Mouse (Mus musculus) yolk sac, embryonic 10.5 days (tissue): ENCODE measurements around the gene Mknk2.

ENCODE experiments used
- DNase-seq: peaks from one replicate; pipeline ENCODE4 v3.0.0-alpha.2; 2017; ENCODE audit warnings: low spot score

The Mknk2 gene

DNA sequence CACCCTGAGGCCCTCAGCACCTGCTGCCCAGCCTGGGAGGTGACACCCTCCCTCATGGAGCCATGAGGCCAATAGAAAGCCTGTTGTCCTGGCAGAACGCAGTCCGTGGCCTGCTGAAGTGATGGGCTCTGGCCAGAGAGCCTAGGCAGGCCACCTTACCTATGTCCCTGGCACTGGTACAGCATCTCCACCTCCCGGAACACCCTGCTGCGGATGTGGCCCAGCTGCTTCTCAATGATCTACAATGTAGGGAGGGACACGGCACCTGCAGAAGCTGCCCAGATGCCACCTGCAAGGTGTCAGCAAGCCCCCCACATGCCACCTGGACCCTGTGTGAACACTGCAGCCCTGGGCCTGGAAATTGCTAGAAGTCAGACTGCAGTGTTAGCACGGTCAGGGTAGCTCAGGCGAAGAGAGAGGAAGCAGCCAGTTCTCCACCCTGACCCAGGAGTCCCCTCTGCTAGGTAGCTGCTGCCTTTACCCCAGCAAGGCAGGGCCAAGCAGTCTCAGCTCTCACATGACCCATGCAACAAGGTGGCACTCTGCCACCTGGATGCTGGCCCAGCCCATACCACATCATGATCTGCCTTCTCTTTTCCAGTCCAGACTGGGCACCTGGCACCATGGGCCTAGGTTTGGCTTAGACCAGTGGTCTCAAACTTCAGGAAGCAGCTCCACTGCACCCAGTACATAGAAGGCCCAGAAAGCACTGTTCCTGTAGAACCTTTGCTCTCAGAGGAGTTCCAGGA is 8.0 kb downstream of the Mknk2 start:
- DNase-seq: no peak

DNA sequence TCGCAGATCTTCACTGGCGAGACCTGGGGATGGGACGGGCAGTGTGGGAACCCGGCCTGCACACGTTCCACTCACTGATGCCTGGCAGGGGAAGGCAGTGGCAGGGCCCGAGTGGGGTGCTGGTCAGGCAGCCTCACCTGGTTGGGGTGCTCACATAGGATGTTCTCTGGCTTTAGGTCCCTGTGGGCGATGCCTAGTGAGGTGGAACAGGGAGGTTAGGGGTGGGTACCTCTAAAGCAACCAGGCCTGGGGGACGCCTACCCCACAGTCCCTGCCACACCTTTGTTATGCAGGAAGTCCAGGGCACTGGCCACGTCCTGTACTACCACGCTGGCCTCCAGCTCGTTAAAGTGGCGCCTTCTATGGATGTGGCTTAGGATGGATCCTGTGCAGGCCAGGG is 8.9 kb downstream of the Mknk2 start:
- no peak for DNase-seq

DNA sequence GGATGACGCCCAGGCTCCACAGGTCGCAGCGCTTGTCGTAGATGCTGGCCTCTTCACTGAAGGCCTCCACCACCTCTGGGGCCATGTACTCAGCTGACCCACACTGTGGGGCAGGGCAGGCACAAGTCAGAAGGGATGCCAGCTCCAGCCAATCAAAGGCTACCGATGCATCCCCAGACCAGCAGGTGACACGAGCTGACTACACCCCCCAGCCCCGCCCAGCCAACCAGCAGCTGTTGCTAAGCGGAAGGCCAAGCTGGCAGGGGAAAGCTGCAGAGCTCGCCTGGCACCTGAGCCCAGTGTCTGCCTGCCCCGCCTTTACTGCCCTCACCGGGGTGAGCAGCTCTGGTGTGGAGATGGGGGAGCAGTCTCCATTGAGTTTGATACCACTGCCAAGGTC is 9.3 kb downstream of the Mknk2 start:
- DNase-seq: no peak

DNA sequence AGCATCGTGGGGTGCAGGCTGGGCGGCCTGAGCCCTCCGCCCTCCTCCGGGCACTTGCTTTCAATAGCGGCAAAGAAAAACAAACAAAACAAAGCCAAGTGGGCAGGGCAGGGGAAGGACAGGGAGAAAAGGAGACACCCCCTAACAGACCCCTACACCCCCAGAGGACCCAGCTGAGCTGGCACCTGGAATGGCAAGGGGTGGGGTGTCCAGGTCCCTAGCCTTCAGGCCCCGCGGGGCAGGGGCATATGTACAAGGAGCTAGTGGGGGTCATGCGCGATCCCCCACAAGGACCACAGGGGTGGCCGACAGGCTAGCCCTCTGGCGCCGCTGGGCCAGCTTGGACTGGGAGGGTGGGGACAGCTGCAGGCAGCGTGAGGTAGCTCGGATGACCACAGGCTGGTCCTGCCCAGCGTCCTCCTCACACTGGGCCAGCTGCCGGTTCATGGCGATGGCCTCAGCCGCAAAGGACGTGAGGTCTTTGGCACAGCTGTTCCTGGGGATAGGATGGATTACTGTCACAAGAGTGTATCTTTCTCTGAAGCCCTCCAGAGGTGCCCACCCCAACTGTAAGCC is 11.0 kb downstream of the Mknk2 start:
- DNase-seq: no peak

DNA sequence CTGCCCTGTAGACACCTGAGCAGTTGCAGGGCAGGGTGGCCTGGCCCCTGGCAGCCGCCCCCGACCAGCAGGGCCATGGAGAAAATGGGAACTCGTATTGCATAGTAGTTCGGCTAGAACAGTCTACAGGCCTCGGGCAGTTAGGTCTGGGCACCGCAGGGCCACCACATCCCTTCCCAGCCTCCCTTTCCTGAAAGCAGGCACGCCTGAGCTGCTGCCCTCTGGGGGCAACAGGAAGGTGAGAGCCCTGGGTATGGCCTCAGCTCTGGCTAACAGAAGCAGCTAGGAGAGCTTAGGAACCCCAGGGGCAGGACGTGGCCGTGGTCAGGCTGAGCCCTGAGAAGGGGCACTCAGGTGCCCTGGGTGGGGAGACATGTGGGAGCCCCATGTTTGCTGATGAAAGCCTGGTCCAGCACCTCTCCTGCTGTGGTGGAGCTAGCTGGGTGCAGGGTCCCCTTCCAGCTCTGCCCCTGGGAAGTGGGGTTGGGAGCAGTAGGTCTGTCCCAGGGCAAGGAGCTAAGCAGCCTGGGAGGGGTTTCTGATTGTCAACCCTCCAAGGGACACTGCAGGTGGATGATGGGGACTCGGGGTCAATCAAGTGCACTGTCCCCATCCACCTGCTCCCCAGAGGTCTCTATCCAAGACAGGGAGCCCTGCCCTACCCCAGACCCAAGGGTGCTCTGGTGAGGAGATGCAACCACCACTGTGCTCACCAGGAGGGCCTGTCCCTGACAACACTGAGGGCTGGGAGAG is 11.8 kb downstream of the Mknk2 start:
- DNase-seq: no peak

DNA sequence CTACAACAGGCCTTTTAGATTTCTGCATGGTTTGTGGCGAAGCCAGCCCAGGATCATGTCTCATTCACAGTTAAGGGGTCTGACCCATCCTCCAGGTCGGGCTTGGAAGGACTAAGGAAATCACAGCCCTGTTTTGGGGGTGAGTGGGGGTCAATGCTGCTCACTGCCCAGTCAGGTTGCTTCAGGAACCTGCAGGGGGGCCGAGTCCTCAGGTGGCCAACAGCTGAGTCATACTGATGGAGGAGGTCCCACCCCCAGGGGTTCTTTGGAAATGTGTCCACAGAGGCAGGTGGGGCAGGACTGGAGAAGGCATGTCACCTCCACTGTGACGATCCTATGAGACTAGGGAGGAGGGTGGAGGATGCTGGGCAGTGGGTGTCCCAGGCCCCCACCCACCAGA is 12.5 kb downstream of the Mknk2 start:
- DNase-seq: no peak

DNA sequence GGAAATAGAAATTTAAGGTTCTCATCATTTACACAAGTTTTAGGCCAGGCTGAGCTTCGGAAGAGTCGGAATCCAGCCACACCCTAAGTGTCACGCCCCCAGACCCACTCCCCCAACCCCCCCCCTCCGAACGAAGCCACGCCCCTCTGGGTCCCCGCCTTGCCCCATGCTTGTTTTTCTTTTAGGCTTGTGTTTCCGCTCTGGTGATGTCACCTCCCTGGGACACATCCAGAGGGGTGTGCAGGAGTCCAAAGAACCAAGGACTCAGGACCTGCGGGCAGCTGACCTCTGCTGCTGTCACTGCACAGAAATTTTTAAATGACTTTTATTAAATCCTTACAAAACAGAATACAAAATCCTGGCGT is 12.9 kb downstream of the Mknk2 start:
- DNase-seq: peak; percentile 72

DNA sequence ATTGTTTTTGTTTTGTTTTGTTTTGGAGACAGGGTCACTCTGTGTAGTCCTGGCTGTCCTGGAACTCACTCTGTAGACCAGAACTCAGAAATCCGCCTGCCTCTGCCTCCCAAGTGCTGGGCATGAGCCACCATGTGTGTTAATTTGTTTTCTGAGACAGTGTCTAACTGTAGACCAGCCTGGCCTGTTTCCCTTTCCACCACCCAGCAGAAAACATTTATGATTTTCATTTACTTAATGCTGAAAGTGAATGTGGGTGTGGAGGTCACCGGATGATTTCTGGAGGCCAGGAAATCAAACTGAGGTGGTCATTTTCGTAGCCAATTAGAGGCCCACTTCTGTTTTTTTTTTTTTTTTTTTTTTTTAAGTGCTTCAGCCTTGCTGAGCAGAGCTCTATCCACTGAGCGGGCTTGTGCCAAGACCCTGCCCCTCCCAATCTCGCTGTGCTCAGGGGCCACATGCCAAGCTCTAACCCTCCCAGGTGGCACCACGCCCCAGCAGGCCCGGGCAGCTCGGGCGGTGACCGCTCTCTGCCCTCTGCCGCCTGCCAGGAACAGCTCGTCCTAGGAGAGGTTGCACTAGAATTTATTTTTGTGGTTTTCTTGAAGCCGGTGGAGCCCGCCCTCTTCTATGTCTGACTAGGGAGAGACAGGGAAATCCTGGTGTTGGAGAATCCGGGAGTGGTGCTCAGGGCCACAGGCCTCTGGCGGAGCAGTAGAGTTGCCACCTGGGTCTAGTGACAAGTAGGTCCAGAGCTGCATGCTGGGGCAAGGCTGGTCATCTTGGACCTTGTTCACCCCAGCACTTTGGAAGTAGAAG is 13.5 kb downstream of the Mknk2 start:
- DNase-seq: no peak

DNA sequence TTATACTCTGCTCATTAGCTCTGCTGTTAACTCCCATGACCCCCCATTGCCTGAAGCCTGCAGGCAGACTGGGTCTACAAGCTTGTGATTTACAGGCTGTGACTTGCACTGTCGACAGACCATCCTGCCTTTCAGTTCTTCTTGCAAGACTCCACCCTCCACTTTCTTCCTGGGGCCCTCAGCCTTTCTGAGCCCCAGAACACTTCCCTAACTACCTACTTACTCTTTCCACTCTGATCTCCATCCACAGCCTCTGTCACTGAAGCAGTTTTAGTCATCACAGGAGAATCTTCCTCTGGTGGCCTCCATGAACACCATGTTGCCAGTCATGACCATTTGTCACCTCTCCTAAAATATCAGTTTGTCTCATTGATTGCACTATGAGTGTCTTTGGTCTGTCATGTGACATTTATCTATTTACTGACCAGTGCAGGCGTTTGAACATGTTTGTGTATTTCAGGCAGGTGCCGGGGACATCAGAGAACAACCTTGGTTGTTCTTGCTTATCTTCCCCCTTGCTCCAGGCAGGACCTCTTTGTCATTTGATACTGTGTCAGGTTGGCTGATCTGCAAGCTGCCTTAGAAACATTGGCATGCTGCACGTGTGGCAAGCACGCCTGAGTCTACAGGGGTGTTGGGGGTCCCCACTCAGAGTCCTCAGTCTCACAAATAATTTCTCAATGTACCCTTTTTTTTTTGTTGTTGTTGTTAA is 14.3 kb downstream of the Mknk2 start:
- no peak for DNase-seq

DNA sequence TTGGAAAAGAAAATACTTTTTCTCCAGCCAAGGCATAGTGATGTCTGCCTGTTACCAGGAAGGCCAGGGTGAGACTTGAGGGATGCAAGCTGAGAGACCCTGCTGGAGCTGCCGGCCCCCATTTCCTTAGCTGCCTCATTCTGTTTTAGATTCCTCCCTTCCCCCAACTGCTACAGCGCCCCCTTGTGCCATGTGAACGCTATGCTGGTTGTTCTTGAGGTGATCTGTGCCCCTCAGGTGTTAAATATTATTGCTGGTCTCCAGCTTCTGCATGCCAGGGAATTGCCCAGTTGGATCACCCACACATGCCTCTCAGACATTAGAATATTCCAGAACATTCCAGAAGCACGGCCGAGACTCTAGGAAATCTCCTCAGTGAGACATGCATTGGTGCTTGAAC is 16.8 kb downstream of the Mknk2 start:
- DNase-seq: no peak

DNA sequence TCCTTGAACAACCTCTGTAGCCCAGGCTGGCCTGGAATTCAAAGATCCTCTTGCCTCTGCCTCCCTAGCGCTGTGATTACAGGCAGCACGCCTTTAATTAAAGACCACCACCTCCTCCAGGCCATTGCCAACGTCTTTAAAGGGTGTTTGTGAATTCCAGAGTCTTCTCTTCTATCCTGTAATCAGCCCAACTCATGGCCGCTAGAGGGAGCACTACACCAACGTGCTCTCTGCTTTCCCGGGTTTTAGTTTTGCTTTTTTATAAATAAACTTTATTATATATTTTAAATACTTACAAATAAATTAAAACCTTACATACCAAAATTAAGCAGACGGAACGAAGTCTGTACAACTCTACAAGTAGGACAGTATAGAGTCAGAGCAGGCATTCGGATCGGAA is 18.7 kb downstream of the Mknk2 start:
- DNase-seq: peak; percentile 54

DNA sequence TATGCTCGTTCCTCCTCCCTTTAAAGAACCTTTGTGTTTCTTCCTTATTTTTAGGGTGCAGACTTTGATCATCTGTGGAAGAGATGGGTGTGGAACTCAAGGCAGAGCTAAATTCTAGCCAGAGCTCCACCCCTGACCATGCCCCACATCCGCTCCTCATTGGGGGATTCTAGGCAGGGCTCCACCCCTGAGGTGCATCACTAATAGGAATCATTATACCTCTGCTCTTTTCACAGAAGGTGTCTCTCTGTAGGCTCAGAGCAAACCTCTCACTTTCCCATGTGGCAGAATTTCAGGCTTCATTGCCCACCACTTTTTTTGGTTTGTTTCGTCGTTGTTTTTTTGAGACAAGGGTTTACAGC is 19.1 kb downstream of the Mknk2 start:
- no peak for DNase-seq

DNA sequence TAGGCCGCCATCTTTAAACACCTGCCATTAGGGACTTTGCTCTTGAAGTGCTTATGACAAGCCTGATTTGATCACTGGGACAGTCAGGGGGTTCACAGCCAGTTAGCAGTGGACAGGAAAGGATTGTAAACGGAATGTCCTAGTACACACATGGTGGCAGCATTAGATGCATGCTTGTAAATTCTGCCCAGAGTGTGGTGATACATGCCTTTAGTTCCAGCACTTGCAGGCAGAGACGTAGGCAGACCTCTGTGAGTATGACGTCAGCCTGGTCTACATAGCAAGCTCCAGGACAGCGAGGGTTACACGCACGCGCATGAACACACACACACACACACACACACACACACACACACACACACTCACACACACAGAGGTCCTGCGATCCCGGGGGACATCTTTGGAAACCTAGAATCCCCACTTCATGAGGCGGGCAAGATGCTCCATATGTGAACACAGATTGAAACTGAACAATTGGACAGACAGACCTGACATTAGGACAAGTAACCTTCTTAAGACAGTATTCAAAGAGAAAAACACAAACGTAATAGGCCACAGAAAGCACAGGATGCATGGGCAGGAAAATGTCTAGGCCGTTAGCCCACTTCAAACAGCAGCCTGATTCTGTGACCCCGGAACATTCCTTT is 19.6 kb downstream of the Mknk2 start:
- DNase-seq: no peak

DNA sequence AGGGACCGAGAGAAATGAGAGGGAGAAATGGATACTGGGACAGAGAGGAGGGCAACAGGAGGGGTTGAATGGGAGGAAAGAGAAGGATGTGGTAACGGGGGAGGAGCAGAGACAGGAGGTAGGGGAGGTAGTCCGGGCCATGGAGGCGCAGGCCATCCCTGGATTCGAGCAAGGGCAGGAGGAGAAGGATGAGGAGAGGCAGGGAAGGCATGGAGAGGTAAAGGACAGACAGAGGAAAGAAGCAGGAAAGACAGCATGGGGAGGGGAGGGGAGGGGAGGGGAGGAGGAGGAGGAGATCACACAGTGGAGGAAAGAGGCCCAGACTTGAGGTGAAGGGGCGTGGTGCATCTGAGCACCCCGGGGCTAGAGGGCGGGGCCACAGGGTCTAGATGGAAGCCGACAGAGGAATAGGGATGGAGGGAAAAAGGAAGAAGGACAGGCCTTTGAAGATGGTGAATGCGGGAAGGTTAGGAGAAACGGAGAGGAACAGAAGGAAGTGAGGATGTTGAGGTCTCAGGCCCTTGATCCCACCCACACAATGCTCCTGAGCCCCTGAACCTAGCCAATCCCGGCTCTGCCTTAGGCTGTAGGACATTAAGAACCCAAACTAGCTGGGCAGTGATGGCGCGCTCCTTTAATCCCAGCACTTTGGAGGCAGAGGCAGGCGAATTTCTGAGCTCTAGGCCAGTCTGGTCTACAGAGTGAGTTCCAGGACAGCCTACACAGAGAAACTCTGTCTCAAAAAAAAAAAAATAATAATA is 20.9 kb downstream of the Mknk2 start, which contains the start of gene Btbd2:
Gene Btbd2, minus strand, starts transcription at position 209 of the 761 bp plus-strand sequence.
- DNase-seq: no peak

DNA sequence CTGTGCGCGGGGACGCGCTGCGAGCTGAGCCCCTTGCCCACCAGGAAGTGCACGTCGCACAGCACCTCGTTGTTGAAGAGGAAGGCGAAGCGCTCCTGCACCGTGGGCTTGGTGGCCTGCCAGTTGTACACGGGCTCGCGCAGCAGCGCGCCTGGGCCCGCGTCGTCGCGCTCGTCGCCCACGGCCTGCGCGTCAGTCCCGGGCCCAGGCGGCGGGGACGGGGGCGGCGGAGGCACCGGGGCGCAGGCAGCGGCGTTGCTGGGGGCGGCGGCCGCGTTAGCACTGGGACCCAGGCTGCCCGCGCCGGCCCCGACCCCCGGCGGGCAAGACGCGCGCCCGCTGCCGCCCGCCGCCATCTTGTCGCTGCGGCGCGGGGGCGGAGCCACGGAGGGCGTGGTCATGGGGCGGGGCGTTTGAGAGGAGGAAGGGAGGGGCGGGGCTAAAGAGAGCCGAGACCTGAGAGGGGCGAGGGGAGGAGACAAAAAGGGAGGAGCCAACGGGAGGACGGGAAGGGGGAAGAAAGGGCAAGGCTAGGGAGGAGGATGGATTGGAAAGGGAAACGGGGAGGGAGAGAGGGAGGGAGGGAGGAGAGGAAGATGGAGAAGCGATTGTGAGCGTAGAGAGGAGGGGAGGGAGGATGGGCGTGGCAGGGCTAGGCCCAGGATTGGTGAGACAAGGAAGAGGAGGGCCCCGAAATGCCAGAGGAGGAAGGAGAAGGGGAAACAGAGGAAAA is 21.6 kb downstream of the Mknk2 start:
- peak; percentile 99 for DNase-seq

DNA sequence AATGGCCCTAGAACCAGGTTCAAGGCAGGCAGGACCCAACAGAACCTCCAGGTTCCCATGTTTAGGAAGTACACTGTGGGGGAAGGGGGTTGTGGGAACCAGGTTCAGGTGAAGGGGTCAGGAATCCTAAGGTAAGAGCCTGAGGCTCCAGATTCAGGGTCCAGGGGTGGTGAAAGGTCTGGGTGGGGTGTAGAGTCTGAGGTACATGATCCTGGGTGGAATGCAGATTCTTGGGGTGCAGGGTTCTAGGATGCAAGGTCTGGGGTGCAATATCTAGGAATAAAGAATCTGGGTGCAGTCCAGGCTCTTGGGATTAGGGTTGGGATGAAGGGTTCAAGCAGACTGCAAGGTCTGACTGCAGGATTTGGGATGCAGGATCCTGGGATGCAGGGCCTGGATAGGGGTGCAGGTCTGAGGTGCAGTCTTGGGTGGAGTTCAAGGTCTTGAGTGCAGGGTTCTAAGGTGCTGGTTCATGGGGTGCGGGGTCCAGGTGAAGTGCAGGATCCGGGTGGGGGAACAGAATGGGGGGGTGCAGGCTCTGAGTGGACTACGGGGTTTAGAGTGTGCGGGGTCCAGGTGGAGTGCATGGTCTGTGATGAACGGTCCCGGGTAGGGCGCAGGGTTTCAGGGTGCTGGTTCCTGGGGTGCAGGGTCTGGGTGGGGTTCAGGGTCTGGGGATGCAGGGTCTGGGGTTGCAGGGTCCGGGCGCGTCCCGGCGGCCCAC is 22.3 kb downstream of the Mknk2 start:
- DNase-seq: no peak

DNA sequence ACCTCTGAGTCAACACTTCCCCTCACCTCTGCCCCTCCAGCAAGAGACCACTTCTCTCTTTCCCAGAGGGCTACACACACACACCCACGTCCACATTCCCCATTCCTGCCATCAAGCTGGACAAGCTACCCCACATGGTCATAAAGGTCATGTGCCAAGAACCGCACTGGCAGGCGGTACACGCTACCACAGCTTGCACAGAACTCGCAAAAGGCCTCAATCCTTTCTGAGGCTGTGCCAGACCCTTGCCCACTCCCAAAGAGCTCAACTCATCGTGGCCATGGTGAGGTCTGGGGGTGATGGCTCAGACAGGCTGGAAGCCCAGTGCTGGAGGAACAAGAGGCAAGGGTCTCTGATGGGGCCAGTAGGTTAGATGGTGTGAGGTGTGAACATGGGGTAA is 23.0 kb downstream of the Mknk2 start:
- no peak for DNase-seq

DNA sequence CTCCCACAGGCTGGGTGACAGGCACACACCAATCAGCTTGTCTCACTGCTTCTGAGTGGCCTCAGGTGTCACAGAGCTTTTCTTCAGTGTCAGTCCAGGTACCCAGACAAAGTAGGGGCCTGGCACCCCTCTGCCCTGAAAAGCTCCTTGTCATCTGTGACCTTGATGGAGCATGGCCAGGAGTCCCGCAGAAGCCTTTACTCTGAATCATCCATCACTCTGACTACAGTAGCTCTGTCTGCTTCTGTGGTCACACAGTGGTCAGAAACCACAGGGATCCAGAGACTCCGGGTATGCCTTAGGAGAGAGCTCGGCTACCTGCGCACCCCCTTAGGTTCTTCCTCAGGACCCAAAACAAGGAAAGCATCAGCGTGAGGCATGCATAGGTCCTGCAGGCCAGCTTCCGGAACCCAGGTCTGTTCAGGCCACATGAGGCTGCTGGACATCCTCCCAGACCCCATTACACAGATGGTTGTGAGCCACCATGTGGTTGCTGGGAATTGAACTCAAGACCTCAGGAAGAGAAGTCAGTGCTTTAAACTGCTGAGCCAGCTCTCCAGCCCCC is 24.7 kb downstream of the Mknk2 start:
- DNase-seq: no peak

DNA sequence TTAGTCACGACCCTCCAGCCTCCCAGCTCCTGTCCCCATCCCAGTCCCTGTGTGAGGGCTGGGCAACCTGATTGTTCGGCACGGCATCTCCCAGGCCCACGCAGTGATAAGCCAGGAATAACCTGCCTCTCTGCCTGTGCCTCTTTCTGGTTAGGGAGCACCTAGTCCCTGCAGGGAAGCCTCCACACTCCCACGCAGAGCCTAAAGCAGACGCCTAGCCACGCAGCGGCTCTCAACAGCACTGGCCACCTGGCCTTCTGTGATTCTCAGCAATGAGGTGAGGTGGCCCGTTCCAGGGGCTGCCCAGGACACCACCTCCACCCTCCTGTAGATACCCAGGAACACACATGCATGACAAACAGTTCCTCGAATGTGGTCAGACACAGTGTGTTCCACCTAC is 27.5 kb downstream of the Mknk2 start:
- no peak for DNase-seq
